Mouse (Mus musculus): Measurements from ENCODE around the gene Itgal.

Gene Itgal

DNA sequence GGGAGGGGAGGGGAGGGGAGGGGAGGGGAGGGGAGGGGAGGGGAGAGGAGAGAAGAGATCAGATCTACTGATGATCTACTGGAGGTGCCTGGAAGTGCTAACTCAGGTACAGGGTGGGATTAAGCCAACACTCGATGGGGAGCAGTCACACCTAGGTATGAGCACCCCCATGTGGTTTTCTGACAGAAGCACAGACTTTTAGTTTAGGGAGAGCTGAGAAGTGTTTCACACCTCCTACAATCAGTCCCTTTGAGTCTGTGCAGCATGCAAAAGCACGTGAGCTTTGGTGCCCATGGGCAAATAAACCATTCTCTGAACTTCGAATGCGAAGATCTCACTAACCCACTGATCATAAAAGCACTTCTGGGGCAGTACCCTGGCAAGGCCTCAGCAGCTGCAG is 46.3 kb downstream of the Itgal start:
- peak; percentile 51 for DNase-seq (ENCODE audit: low read depth, low spot score)

DNA sequence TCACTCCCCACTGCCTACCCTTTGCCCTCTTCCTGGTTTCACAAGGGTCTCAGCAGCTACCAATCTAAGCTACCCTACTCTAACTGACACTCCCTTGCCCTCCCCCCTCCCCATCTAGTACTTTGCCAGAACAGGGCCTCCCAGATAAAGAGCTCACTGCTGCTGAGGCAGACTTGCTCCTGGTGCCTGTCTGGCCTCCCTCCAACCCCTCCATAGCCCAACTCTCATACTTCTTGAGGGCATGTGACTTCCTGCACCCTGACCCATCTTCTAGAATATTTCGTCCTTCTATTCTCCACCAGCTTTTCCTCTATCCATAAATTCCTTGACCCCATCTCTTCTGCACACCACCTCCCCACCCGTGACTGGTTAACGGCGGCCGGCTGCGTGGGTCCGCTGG is 46.8 kb downstream of the Itgal start:
- no peak for DNase-seq (ENCODE audit: low read depth, low spot score)

DNA sequence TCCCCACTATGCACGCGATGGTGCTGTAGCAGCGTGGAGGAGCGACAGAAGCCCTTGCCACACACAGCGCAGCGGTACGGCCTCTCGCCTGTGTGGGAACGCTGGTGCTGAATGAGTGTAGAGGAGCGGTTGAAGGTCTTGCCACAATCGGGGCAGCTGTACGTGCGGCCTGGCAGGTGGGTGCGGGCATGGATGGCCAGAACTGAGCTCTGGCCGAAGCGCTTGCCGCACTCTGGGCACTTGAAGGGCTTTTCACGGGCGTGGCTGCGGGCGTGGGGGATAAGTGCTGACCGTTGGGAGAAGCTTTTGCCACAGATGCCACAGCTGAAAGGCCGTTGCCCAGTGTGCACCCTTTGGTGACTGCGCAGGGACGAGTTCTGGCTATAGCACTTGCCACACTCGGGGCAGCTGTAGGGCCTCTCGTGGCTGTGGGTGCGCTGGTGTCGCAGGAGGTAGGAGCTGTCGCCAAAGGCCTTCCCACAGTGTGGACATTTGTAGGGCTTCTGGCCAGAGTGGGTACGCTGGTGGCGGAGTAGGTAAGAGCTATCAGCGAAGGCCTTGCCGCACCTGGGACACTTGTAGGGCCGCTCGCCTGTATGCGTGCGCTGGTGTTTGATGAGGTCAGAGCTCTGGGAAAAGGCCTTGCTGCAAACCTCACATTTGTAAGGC is 47.4 kb downstream of the Itgal start:
- peak; percentile 19 for DNase-seq (ENCODE audit: low read depth, low spot score)

DNA sequence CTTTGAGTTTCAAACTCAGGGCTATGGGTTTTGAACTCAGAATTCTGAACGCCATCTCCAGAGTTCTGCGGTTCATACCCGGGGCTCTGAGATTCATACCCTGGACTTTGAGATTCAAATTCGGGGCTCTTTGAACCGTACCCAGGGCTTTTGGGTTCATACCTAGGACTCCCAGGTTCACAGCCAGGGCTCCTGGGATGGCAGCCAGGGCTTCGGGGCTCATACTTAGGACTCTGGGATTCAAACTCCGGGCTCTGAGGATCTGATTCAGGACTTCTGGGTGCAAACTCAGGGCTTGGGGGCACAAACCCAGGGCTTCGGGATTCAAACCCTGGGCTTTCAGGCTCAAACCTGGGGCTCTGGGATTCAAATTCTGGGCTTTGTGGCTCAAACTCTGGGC is 48.3 kb downstream of the Itgal start:
- DNase-seq (ENCODE audit: low read depth, low spot score): no peak

DNA sequence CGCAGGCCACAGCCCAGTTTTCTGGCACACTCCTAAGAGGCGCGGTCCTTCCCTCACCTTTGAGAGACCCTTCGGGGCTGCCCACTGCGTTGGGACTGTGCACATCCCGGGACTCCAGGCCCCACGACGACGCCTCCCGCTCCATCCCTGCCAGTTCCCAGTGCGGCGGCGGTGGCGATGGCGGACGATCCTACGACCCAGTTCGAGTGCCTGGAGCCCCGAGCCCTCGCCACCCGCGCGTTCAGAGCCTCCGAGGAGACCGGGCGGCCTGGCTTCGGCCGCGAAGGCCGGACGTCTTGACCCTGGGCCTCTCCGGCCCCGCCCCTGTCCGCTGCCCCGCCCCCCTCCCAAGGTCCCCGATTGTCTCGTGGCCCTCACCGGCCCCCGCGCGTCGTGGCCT is 49.0 kb downstream of the Itgal start:
- DNase-seq (ENCODE audit: low read depth, low spot score): no peak

DNA sequence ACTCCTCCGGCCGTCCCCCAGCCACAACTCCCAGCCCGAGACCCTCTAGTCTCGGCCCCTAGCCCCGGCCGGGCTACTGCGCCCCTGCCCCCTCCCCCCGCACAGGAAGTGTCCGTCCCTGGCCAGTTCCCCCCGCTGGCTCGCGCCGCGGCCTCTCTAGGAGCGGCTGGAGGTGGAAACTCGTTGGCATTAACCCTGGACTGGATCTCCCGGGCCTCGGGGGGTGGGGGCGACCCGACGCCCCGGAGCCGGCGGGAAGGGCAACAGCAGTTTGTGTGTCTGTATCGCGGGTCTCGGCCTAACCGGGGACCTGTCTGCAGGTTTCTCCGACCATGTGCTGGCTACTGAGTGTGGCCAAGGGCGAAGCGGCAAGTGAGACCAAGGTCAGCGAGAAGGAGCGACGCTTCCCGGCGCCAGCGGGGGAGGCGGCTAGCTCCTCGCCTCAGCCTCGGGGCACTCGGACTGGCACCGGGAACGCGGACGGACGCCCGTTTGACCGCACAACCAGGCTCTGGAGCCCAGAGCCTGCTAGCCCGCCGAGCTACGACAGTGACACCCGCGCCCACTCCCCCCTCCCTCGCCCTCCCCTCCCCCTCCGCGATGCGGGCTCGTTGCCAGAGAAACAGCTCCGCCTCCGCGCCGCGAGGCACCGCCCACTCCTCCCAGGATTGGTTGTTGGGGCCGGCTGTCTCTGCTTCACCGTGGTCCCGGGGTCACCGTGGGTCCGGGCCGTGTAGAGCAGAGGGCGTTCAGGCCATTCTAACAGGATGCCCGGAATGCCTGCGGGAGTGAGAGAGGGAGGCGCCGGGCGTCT is 49.7 kb downstream of the Itgal start, which contains the start of gene Zfp768:
TSS of gene Zfp768 (minus strand) at position 78 of the 814 bp plus-strand sequence.
- peak; percentile 92 for DNase-seq (ENCODE audit: low read depth, low spot score)

DNA sequence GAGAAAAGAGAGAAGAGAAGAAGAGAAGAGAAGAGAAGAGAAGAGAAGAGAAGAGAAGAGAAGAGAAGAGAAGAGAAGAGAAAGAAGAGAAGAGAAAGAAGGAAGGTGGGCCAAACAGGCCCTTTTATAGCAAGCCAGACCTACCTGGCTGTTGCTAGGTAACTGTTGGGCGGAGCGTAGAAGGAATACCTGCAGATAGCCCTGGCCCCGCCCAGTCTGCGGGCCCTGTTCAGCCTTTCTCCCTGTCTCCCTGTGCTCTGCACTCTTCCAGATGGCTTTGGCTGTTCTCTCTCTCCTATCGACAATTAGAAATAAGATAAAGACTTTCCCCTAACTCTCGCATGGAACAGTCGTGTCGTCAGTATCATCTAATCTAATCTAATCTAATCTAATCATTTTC is 50.6 kb downstream of the Itgal start:
- peak; percentile 72 for DNase-seq (ENCODE audit: low read depth, low spot score)

DNA sequence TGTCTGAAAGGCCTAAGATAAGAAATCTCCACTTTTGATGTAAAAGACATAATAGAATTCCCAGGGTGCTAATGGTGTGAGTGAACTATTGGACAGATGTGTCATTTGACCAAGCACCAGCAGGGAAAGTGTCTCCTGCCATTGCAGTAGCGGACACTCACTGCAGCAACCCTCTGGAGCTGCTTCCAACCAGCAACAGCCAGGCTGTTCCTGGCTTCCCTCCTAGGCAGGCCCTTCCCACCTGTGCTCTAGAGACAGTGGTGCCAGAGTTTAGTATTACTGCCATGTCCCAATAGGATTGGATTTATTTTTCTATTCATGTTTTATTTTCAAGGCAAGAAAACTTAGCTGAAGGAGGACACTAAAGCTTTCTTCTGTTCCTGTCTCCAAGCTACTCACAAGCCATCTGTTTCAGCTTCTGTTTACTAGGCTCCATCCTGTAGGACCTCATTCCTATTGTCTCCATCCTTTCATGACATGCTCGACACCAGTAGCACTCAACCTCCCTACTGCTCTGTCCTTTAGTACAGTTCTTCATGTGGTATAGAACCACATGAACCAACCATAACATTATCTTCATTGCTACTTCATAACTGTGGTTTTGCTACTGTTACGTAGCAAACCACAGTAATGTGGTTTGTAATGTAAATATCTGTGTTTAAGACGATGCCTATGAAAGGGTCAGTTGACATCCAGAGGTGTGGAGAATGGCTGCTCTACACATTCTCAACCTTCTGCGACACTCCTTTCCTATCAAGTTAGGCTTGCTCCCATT is 55.4 kb downstream of the Itgal start:
- no peak for DNase-seq (ENCODE audit: low read depth, low spot score)

DNA sequence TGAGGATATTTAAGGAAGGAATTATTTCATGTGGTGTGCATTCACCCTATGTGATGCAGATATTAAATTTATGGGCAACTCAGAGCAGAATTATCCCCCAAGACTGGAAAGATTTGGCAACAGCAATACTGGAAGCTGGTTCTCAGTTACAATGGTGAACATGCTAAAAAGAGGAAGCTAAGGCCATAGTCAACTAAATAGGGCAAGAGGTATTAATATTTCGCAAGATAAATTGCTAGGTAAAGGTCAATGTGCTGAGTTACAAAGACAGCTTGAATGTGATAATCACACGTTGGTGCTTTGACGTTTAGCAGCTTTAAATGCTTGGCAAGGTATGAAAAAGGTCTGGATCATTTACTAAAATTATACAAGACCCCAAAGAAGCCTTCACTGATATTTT is 59.7 kb downstream of the Itgal start:
- DNase-seq (ENCODE audit: low read depth, low spot score): no peak

DNA sequence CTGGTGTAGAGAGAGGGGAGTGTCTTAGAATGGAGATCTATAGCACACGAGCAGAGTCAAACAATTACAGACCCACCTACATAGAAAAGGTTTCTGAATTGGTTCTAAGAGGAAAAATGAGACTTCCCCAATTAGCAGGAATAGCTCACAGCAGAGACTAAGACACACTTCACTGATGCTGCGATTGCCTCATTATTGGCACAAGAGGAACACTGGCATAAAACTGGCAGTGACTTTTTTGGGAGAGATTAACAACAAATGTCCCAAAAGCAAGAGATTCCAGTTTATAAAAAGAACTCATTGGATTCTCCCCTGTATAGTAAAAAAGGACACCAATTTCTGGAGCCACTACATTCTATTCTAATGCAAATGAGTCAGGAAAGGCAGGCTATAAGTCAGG is 61.8 kb downstream of the Itgal start:
- DNase-seq (ENCODE audit: low read depth, low spot score): no peak

DNA sequence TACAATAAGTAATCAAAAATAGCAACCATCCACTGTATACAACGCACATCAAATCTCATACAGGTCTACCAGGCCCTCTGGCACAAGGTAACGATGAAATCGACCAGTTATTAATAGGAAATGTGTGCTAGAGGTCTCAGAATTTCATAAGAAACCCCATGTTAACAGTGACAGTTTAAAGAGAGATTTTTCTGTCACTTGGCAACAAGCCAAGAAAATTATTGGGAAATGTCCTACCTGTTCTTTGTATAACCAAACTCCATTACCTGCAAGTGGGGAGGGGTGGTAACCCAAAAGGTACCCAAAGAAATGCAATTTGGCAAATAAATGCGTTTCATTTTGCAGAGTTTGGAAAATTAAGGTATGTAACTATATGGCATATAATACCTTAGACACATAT is 62.4 kb downstream of the Itgal start:
- DNase-seq (ENCODE audit: low read depth, low spot score): no peak

DNA sequence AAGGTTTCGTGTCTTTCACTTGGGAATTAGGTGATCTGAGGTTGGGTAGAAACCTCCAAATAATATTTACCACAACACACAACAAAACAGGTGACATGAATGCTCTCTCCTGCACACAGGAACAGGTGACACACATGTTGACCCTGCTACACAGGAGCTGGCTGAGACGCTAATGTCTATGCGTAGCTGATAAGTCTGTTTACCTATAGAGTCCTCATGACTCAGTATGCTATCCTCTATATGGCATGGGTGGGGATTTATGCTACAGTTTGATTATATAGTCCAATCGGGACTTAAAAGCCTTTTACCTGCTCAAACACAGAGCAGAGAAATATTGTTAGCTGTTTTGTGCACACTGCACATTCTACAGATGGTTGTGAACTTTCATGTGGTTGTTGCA is 64.2 kb downstream of the Itgal start:
- no peak for DNase-seq (ENCODE audit: low read depth, low spot score)

DNA sequence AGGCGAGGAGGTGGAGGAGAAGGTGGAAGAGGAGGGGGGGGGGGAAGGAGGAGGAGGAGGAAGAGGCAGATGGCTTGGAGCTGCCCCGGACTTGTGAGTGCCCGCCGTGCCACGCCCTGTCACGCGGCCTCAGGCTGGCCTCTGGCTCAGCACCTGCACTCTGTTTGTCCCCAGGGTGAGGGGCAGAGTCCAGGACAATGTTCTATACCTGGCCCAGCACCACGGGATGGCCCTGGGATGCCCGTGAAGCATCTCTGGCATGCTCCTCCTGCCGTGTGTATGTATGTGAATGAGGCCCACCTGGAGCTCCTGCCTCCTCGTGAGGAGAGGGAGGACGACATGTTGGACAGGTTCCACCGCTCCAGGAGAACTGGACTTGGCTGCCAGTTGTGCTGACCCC is 65.4 kb downstream of the Itgal start:
- no peak for DNase-seq (ENCODE audit: low read depth, low spot score)

DNA sequence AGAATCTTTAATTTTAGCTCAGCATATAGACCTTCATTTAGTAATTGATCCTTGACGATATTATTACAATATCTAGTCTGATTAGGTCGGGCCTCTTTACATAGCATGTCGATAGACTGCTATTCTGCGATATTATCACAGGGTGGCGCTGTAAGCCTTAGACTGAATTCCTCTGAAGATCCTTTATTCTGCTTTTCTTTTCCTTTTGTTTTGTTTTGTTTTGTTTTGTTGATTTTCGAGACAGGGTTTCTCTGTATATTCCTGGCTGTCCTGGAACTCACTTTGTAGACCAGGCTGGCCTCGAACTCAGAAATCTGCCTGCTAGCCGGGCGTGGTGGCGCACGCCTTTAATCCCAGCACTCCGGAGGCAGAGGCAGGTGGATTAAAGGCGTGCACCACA is 66.4 kb downstream of the Itgal start:
- DNase-seq (ENCODE audit: low read depth, low spot score): peak; percentile 51

DNA sequence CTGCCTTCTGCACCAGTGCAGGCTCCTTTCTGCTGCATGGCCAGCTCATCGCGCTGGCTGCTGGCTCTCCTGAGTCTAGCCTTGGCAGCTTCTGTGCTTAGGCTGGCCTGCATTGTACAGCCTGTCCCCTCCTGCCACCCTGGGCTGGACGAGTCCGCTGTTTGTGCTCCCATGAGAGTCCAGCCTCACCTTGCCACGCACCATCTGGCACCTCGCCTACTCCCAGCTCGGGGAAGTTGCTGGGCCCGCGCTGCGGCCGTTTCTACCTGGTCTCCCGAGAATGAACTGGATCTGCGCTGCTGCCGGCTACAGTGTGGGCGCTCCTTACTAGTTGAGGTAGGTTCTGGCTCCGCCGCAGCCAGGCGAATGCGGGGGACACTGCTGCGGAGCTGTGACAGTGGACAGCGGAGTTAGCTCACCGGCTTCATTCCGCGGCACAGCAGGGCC is 67.4 kb downstream of the Itgal start:
- DNase-seq (ENCODE audit: low read depth, low spot score): no peak

DNA sequence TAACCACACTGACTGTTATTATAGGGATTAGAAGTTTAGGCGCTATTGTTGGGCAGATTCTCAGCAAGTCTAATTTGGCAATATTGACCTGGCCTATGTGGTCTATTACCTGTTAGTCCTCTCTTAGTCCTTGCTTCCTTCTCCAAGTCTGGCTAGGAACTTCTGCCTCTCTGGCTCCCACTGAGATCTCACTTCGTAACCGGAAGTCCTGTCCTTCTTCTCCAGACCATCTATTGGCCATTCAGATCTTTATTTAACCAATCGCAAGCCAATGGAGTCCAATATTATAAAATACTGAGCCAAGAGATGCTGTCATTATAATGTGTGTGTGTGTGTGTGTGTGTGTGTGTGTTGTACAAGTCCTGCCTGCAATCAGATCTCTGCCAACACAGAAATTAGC is 68.1 kb downstream of the Itgal start:
- no peak for DNase-seq (ENCODE audit: low read depth, low spot score)

DNA sequence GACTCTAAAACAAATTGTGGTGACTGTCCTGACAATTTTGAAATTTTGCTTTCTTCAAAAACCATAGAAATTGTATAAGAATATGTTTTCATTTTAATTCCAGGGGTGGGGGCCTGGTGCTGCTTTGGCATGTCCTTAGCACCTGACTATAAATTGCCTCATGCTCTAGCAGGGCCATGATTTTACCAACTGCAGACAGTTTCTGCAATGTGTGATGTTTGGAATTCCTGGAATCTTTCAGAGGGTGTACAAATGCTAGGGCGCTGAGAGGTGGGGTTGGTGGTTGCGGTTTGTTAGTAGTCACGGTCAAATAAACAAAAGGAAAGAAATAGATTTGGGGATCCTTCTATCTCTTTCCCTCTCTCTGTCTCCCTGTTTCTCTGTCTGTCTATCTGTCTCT is 70.2 kb downstream of the Itgal start:
- DNase-seq (ENCODE audit: low read depth, low spot score): no peak

DNA sequence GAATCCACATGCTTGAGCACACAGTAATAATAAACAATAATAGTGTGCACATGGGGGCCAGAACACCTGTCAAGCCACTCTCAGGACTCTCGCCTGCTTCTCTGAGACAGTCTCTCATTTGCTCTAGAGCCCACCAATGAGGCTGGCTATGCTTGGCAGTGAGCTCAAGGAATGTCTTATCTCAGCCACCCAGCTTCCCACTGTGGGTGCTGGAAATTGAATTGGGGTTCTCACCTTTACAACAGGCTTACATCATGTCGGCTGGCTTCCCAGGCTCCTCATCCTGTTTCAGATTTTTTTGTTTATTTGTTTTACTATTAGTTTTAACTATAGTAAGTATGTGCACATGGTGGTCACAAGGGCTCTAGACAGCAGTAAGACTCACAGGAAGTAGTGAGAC is 75.2 kb downstream of the Itgal start:
- DNase-seq (ENCODE audit: low read depth, low spot score): no peak

DNA sequence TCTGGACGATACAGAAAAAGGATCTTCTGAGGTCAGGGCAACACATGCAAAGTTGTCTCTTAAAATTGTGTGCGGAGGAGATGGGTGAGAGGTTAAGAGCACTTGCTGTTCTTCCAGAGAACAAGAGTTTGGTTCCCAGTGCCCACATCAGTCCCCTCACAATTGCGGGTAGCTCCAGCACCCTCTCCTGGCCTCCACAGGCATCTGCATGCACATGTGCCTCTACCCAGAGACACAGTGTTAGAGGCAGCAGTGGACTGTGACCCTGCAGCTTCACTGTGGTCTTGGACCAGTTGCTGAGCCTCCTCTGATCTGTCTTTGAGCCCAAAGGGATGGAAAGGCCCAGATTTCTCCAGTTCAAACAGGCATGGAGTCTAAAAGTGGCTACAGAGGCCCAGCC is 75.8 kb downstream of the Itgal start:
- peak; percentile 41 for DNase-seq (ENCODE audit: low read depth, low spot score)

DNA sequence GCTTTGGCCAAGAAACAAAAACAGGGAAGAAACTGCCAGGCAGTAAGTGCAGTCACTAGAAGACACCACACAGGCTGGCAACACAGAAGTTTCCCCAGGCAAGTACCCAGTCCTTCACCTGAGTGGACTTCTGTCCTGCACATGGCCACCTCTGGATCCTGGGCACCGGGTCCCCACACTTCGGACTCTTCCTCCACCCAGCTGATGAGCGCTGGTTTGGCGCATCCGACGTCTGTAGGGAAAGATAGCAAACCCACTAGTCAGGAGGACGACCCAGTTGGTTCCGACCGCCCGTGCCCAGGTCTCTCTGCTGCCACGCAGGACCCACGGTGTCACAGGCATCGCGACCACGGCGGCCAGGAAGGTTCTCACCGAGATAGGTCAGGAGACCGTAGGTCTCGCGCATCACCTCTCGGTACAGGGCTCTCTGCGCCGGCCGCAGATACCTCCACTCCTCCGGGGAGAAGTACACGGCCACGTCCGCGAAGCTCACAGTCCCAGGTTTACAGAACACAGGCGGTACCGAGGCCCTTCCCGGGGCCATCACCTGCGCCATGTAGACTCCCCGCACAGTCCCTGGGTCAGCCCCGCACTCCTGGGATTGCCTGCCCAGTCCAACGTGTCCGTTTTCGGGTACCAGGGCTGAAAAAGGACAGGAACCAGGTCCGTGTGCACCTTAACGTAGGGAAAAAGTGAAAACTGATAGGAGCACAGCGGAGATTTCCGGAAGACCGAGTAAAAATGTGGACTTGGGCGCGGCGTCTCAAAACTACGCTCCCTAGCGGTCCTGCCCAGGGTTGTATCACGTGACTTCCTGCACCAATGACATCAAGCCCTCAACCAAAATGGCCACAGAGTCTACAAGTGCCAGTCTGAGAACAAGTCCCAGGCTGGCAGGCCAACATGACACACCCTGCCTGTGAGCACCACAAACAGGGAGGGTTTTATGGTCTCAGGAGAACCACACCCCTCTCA is 79.5 kb downstream of the Itgal start, which contains the start of gene Zfp747:
TSS of gene Zfp747 (minus strand) at position 780 of the 975 bp plus-strand sequence.
- peak; percentile 99 for DNase-seq (ENCODE audit: low read depth, low spot score)

DNA sequence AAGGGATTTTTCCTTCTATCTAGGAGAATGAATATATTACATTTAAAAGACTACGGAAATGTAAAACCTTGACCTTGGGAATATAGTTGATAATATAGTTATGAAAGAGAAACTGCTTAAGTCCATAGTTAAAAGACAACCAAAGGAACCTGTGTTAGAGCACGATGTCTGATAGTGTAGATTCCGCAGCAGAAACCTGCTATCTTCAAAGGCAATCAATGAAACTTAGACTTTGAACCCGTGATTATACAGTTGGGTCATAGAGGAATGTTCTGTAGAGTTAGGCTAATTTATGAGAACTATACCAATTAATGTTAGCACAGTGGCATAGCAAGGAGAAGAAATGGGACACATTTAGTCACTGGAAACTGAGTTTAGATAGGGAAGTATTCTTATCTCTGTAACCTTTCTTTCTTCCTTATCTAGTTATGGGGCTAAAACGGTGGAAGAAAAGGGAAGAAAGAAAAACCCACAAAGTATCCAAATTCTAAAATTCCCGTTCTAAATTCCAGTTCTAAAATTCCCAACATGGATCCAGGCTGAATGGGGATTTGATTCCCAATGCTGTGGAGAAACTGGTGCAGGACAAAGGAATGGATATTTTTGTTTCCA is 82.4 kb downstream of the Itgal start:
- no peak for DNase-seq (ENCODE audit: low read depth, low spot score)

Data from ES-CJ7 (cell line).